Mouse (Mus musculus): Measurements from ENCODE around the gene Slc25a45.
A peak's percentile ranks its signal among the peaks of the same experiment; 100 is the strongest.

Slc25a45 gene

GRCm38 (mm10) chr19:5929634-5930596, 52.3 kb downstream of the Slc25a45 start:
- DNase-seq (ENCODE audit: low spot score in 2 of 2), result no peak

GRCm38 (mm10) chr19:5935266-5935665, 57.7 kb downstream of the Slc25a45 start:
- DNase-seq (ENCODE audit: low spot score in 2 of 2), result peak in 1 of 2 experiments; percentile 52
